Mouse (Mus musculus): ENCODE measurements around the gene Imp4. TPM values are rescaled to one million over a fixed set of nuclear protein-coding genes. Genes with fewer than 3 reads are reported as not detected.
A peak's percentile ranks its signal among the peaks of the same experiment; 100 is the strongest.
"Not testable (repeated sequence)": the region's sequence is repeated elsewhere in the genome, so short reads cannot be mapped to it uniquely, and the experiment has no call there.

Gene Imp4
- 100 to 1,000 TPM; 105 to 131 TPM for polyA plus RNA-seq (2017; shearing (Covaris generic))

GRCm38 (mm10) chr1:34439215-34439960, at the start of gene Imp4, which contains the start of gene Ccdc115:
TSS of gene Imp4 (plus strand) at chr1:34439851.
TSS of gene Ccdc115 (minus strand) at chr1:34439672.
- ATAC-seq, result peak; percentile 91

- ATAC-seq, result no peak
Measured at GRCm38 (mm10) chr1:34396321-34396720, 43.3 kb upstream of the Imp4 start.

- no peak for ATAC-seq
Measured at GRCm38 (mm10) chr1:34399182-34399953, 40.3 kb upstream of the Imp4 start.

GRCm38 (mm10) chr1:34428466-34428865, 11.2 kb upstream of the Imp4 start:
- ATAC-seq, result no peak

- no peak for ATAC-seq
Measured at GRCm38 (mm10) chr1:34429281-34429680, 10.4 kb upstream of the Imp4 start.

- ATAC-seq, result no peak
Measured at GRCm38 (mm10) chr1:34430981-34431380, 8.7 kb upstream of the Imp4 start.

- ATAC-seq, result no peak
Measured at GRCm38 (mm10) chr1:34431431-34431830, 8.2 kb upstream of the Imp4 start.

GRCm38 (mm10) chr1:34432411-34432775, 7.3 kb upstream of the Imp4 start:
- no peak for ATAC-seq

GRCm38 (mm10) chr1:34432776-34433481, 6.7 kb upstream of the Imp4 start:
- ATAC-seq, result peak; percentile 46

- peak; percentile 48 for ATAC-seq
Measured at GRCm38 (mm10) chr1:34433891-34434521, 5.6 kb upstream of the Imp4 start.

- ATAC-seq, result peak; percentile 12
Measured at GRCm38 (mm10) chr1:34434660-34435160, 4.9 kb upstream of the Imp4 start.

- no peak for ATAC-seq
Measured at GRCm38 (mm10) chr1:34435371-34436120, 4.1 kb upstream of the Imp4 start.

GRCm38 (mm10) chr1:34436374-34436773, 3.3 kb upstream of the Imp4 start:
- ATAC-seq, result no peak

GRCm38 (mm10) chr1:34437366-34437765, 2.3 kb upstream of the Imp4 start:
- ATAC-seq, result not testable (repeated sequence)

- no peak for ATAC-seq
Measured at GRCm38 (mm10) chr1:34438381-34439051, 1.1 kb upstream of the Imp4 start.

- ATAC-seq, result peak; percentile 9
Measured at GRCm38 (mm10) chr1:34439961-34440630, 445 bp downstream of the Imp4 start.

GRCm38 (mm10) chr1:34443124-34443523, 3.5 kb downstream of the Imp4 start:
- no peak for ATAC-seq

- ATAC-seq, result no peak
Measured at GRCm38 (mm10) chr1:34458431-34458830, 18.8 kb downstream of the Imp4 start.

GRCm38 (mm10) chr1:34459284-34460060, 19.8 kb downstream of the Imp4 start, which contains the start of gene Ptpn18:
TSS of gene Ptpn18 (plus strand) at chr1:34459762.
- ATAC-seq, result peak; percentile 87

GRCm38 (mm10) chr1:34460061-34460441, 20.4 kb downstream of the Imp4 start:
- ATAC-seq, result peak; percentile 25

Data from activated CD4-positive, CD25-positive, alpha-beta regulatory T cell, adult 4 months (primary cell).